Mouse (Mus musculus) common myeloid progenitor, adult 5-6 weeks (primary cell): ENCODE measurements around the gene Map3k20. TPM values are rescaled to one million over a fixed set of nuclear protein-coding genes. Genes with fewer than 3 reads are reported as not detected.
A peak's percentile ranks its signal among the peaks of the same experiment; 100 is the strongest.

ENCODE experiments used
- ATAC-seq: replicated peaks from 2 replicates; pipeline ENCODE4 v1.8.0; 2016; ENCODE audit warnings: low read depth, mild to moderate bottlenecking, moderate TSS enrichment, inconsistent platforms; ENCODE audit not compliant: poor library complexity, severe bottlenecking
- total RNA-seq: library from RNA; stranded (forward); fragments of 200-1000, 187-1606 nt; gene quantifications from 2 replicates; pipeline ENCODE4 v1.2.3, GENCODE M21; 2017

Map3k20 gene
- total RNA-seq, 1 experiment from 2014 or later = 49.6 TPM

DNA sequence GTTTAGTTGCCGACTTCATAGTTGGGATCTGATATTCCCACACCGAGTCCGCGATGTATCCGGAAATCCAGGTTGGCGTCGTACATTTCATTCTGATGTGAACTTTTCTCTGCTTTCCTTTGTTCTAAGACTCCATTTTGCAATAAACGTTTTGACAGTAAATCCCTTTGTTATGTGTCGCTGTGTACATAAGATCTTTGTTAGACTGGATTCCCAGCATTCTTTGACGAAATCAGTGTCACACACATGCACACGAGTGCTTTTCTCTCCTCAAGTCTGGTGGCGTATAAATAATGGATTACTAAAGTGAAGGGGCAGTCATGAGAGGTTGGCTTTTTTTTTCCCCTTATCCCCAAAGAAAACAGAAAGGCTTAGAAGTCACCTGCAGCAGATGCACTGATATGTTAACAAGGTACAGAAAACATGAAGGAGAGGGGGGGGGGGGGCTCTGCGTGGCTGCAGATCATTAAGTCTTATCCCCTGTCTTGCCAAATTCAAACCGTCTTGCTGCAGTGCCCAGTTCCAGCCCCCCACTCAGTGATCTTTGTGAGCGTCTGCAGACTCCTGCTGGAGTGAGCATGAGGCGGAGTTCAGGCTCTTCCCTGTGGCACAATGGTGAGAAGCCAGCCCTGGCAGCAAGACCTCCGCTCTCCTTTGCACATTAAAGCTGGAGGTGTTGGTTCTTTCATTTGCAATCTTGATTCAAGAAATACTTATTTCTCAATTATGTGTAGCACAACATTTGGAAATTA lies 122.1 kb downstream of the Map3k20 start:
- no peak for ATAC-seq

DNA sequence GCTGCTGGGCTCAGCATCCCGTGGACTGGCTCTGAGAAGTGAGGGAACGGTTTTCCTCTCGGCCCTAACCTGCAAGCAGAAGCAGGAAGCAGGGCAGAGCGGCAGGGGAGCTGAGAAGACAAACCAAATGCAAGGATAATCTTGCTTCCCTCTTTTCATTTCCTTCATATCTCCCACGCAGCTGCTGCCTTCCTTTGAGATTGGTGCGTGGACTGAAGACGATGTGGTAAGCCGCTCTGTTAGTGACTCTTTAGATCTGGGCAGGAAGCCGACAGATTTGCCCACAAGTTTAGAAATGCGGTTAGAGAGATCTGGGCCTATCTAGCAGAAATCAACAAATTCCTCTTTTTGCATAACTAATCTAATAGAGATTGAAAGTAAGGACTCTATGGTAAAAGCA lies 124.5 kb downstream of the Map3k20 start:
- ATAC-seq = peak; percentile 83

DNA sequence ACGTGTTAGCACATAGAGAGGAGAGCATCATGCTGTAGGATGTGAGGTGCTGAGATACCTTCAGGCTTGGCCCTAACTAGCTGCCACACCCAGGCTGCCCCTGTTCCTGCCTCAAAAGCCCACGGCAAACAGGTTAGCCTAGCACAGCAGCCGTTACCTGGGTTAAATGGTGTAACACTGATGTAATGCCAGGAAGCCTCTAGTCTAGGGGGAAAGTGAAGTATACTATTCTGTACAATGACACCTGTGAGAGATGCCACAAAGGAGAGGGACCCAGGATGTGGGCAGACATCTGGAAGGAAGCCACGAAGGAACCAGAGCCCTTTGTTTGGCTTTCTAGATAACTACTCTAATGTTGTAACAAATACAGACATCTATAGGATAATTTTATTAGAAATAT lies 126.8 kb downstream of the Map3k20 start:
- ATAC-seq = no peak

DNA sequence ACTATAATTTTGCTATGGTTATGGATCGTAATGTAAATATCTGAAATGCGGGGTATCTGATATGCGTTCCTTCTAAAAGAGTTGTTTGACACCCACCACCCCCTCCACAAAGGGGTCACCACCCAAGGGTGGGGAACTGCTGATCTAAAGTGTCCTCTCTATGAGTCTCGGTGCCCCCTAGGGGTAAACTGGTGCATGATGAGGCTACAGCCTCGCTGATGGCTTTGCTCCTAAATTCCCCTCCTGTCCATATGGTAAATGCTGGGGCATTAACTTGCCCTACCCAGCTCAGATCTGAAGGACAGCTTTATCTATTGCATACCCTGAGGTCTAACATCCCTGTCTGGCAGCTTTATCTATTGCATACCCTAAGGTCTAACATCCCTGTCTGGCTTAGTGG lies 130.0 kb downstream of the Map3k20 start:
- ATAC-seq = no peak

DNA sequence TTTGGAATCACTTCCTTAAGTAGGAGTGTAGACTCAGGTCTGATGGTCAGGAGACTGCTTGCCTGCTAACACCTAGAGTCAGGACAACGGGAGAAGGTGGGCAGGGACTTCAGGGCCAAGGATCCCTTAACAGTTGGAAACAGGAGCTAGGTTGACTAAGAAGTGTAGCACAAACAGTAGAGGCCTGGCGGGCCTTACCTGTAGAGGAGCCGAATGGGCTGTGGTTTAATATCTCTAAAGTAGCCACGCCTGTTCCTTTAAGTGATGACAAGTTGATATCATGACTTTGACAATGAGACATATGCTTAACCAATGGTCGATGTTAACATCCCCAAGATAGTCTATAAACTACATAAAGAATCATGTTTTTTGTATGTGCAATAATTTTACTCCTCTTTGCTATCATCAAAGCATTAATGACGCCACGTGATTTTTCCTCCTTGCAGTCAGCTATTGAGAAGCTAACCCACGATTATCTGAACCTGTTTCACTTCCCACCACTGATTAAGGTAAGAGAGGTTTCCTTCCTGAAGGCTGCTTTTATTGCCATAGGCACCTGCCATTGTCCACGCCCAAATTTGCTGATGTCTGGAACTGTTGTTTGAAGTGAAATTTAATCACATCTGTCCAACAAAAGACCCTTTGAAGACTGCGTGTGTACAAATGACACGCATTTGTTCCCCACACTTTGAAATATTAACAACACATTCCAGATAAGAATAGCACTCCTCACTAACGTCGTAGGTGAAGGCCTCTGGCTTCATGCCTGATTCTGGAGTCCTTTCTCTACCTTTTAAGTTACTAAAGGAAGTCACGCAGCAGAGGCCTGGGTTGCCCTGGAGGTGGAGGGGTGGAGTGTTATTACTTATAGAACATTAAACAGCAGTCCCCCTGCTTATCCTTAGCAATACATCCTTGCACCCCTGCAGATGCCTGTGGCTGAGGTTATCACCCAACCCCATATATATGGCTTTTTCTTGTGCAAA lies 131.0 kb downstream of the Map3k20 start:
- ATAC-seq = no peak

DNA sequence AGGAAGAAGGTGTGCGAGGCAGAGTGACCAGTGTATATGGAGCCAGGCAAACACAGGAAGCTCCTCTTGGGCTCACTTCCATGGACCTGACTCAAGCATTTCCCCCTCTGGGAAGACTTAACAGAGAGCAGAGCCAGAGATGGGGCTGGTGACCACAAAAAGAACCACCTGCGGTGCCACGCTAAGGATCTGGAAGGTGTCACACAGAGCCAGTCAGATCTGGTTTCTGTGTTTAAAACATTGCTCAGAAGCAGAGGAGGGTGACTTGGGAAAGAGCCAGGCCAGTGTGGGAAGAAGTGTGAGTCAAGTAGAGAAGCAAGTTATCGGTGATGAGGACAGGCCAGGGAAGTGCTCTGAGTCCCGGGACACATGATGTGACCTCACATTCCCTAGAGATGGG lies 135.1 kb downstream of the Map3k20 start:
- ATAC-seq = no peak

DNA sequence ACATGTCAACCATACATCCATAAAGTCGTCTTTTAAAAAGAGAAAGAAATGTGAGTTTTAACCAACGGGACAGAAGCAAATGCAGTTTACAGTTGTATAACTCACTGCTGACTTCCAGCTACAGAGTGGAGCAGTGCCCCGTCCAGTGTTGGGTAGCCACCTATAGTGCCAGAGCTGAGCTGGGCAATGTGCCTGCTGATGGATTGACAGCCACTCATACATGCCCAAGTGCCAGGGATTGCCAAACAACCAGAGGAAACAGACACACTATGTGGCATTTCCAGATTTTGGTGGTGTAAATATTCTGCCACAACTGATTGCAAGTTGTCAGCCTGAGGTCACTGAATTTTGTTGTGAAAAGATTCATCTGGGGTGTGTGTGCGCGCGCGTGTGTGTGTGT lies 139.2 kb downstream of the Map3k20 start:
- ATAC-seq = no peak

DNA sequence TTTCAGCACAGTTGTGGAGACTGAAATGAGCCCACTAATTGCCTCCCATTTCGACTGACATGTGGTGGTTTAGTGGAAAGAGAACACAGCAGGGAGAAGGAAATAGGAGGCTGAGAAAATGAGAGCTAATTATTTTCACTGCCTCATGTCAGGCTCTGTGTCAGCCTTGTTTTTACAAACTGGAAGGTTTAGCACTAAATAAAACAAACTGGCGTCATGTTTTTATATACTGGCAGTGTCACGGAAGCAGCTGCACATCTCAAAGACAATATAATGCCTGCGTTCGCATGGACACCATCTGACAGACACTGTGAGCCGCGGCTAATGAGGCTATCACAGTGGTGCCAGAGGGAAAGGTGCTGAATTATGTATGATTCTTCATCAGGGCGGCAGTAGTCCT lies 141.3 kb downstream of the Map3k20 start:
- no peak for ATAC-seq

DNA sequence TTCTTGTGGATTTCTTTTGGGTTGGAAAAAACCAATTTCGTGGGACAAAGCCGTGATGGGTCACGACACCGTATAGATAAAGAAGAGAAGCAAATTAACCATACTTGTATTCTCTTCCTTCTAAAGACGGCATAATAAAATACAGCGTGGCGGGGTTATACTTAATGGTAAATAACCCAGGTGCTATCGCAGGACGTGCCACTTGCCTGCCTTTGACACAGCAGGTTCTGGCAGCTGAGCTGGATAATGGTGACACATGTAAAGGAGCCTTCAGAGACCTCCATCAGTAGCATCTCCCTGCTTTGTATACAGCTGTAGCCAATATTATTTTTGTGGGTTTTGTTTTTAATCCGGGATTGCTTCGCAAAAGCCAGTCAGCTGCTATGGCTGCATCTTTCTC lies 141.9 kb downstream of the Map3k20 start:
- ATAC-seq = no peak

DNA sequence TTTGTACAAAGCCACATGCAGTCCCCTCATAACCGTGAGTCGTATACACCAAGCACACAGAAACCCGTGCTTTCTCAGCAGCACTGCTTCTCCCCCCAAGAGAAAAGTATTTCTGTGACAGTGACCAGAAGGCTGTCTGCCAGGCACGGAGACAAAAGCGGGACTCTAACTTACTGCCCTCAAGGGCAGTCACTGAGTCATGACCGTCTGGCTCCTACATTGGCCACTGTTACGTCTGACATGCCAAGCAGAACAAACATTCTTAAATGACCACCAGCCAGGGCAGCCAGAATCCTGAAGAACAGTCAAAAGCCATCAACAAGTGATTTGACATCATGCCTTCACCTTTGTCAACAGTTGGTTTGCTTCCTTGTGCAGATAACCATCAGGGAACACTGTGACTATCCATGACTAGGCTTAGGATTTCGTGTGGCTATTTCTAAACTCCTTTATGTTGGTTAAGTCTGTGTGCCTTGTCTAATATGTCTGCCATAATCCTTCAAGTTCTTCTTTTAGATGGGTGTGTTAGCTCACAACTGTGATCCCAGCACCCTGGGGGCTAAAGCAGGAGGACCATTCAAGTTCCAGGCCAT lies 153.6 kb downstream of the Map3k20 start:
- ATAC-seq = no peak

DNA sequence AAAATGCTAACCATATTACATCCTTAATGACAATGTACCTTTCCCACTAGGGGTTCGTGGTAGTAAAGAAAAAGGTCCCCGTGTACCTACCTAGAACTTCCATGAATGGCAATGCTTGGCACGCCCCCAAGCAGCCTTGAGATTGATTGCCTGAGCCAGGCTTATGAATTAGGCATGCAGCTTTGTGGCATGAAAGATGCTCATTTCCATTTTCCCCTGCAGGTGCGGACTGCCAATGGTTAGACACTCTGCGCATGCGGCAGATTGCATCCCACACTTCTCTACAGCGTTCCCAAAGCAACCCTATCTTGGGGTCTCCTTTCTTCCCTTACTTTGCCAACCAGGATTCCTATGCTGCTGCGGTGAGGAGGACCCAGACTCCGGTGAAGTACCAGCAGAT lies 155.6 kb downstream of the Map3k20 start:
- ATAC-seq = no peak

DNA sequence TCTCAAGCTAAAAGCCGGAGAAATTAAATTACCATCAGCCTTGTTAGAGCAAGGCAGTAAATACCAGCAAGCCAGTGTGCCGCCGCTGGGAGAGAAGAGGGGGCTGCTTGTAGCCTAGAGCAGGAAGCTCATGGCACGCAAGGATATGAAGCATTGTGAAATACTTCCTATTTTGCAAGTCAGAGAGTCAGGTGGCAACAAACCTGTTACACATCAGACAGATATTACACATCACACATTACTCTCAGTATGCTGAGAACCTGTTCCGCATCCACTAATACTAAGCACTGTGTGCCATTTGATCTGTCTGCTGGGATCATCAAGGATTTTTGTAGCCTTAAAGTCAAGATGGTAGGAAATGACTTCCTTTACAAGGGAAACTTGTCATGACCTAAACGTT lies 157.4 kb downstream of the Map3k20 start:
- ATAC-seq = peak; percentile 68

DNA sequence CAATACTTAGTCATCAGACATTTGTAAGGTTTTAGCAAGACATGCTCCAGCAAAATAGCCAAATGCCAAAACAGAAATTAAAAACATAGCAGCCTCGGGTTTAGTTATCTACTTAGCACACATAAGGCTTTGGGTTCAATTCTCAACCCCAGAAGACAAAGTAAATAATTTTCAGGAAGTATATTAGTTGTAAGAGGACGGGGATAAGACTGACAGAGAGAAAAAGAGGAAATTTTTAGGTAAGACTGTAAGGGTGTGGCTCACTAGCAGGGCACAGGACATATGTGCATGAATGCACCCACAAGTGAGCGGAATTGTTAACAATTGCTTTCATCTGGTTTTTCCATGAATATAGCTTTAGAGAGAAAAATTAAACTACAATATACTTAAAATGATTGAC lies 158.5 kb downstream of the Map3k20 start:
- ATAC-seq = no peak

DNA sequence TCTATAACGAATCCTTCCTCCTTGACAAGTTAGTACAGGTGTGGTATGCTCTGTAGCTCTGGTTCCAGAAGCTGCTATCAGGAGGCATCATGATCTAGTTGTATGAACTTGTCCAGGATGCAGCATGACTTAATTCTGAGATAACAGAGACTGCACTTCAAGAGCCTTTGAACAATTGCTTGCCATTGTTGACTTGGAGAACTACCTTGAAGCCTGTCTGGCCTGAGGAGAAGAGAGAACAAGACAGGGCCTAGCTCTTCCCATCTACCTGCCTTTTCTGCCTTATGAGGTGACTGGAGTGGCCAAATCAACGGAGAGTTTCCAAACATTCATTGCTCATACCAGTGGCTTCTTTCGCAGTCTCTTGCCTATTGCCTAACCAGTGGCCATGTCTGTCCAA lies 160.7 kb downstream of the Map3k20 start:
- ATAC-seq = no peak

DNA sequence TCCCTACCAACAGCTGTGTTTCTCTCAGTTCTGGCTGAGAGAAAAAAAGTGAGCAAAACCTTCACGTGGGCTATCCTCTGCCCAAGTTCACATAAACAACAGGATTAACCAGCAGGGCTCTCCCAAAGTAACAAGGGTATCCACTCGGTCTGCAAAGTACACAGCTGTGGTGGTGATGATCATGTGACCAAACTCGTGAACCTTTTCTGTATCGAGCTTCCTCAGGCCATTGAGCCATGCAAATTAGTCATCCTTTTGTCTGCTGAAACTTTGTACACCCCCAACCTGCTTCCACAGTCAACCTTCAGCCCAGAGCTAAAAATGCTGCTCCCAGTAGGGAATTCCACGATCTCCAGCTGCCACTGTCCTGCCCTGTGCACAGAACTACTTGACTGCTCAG lies 161.2 kb downstream of the Map3k20 start:
- no peak for ATAC-seq

DNA sequence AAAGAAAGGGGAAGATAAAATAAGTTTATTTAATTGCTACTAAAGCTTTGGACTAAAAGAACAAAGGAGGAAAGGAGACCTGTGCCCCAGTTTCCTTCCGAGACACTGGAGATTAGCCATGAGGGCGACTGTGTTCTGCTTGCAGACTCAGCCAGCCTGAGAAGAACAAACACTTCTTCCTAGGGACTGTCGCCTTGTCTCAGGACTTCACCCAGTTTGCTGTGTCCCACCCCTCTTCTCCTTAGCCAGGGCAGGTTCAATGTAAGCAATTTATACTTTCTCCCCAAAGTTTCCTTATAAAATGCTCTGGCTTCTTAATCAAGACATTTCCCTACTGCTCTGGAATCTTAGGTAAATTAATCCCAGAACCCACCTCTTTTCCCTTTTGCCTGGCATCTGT lies 168.1 kb downstream of the Map3k20 start:
- ATAC-seq = no peak

DNA sequence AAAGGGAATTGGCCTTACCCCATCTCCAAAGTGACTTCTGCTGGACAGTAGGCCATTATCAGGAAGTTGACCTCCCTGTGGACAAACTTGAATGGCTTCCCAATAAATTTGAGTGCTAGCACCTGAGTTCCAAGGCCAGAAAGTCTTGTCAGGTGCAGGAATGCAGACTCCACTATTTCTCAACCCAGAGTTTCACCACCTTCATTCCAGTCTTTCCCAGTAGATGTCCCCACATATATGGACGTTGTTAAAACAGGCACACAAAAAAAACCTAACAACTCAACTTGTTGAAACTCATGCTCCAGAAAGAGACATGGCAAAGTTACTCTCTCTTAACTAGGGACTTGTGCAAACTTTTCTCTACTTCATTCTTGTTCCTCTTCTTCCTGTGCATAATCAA lies 170.8 kb downstream of the Map3k20 start:
- no peak for ATAC-seq

DNA sequence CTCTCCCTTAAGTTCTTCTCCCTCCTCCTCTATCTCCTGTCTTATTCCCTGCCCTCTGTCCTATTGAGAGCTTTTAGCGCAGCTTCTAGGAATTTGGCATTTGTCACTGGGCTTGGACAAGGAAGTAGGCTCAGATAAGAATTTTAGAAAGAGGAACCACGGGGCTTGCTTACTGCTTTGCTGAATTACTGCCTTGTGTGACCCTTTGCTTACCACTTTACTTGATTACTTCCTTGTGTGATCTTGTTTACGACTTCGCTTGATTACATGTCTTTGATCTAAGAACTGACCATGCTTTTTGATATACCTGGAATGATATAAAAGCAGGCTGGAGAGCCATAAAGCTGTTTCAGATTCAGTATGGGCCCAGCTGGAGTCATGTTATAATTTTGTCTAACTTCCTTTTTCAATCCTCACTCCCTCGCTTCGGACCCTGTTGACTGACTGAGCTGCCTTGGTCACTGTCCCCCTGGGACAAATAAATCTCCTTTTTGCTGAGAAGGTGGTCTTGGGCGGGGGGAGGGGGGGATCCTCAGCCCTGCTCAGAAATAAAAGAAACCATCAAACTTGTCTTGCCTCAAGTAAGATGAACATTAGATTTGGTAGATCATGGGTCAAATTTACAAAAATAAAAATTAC lies 179.1 kb downstream of the Map3k20 start:
- peak; percentile 77 for ATAC-seq

DNA sequence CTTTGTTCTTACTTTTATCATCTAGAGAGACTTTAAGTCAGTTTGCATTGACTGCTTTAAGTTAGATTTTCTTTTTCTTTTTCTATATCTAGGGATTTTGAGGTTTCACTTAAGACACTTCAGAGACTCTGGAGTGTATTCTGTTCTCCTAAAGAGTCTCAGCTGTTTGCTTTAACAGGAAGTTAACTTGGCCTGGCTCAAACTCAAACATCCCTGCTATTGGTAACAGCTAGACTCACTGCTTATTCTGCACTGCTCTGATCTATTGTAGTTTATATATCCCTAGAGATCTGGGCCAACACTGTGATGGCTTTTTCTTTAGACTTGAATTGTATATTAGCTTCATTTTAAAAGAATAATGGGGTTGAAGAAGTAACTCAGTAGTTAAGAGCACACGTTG lies 182.2 kb downstream of the Map3k20 start:
- ATAC-seq = no peak

DNA sequence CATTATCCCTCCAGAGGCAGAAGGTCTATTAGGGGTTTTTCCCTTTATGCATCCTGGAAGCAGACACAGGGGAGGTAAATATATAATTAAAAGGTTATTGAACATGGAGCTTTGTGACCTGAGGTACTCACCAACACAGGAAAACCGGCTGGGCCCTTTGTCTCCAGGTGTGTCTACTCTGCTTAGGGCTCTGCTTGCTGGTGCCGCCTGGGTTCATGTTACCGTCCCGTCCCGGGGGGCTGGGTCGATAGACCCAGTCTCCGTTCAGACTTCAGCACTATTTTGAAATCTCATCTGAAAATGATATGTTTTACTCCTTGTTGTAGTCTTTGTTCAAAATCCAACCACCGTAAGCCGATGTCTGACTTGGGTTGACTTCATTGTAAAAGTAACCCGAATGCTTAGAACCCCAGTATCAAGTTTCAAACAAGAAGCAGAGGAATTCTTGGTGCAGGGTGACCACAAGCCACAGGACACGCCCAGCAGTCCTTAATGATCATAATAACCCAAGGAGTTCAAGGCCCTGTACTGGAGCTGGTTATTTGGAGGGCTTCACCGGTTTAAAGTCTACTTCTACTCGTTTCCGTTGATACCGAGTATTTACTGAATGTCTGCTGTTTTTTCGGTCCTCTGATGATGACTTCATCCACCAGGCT lies 186.1 kb downstream of the Map3k20 start:
- ATAC-seq = no peak
